Comparison of ENCODE assay signal across 8 mouse cellular contexts in the genomic region with DNA sequence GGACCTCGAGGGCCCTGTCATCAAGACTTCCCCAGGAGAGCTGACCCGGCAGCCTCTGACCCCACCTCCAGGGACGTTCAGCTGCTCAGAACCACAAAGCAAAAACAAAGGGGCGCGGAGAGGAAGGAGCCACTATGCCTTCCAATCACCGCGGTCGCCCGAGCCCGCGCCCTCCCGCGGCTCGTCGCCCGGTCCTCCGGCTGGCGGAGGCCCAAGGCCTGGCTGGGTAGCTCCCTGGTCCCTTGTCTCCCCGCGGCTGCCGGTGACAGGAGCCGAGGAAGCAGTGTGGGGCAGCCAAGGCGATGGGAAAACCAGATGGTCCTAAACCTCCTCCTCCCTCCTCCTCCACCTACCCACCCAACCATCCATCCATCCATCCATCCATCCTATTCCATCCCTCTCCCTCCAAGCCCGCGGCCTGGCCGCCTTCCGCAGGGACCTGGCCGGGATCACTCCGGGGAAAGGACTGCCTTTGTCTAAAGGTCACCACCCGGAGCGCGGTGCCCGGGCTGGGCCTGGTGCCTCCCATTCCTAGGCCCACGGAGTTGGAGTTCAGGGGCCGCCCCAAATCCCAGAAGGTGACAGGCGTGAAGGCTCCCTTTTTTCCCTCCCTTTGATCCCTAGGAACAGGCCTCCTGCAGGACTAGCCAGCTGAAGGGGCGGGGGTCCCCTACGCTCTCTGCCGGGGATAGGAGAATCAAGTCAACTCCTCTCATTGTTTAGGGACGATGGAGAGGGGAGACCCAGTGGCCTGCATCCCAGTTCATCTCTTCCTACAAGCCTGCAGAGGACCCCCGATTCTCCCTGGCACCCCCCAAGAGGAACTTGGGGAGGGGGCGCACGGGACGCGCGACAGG. TPM values are rescaled to one million over a fixed set of nuclear protein-coding genes. Genes with fewer than 3 reads are reported as not detected.
DNase-seq lines count a peak whose midpoint lies in the region; ATAC-seq and TF ChIP-seq lines count a peak whose summit lies in the region.

No protein-coding gene starts in this region.

- TF ChIP-seq POLR2A in spleen, adult 2 months (IDR thresholded peaks at IDR 0.05; ENCODE audit: low read depth, low read length): peak; percentile 58; the same call in 1 of the 2 replicates

- no peaks in the 10 kb centered on the region for H3K27me3 ChIP-seq in embryonic facial prominence, embryonic 10.5 days (replicated peaks; ENCODE audit: low read depth, poor library complexity, severe bottlenecking)
- no peaks in the 10 kb centered on the region for H3K27me3 ChIP-seq in limb, embryonic 12.5 days
- no peaks in the 10 kb centered on the region for H3K27me3 ChIP-seq in midbrain, embryonic 13.5 days
- no peaks in the 10 kb centered on the region for H3K27me3 ChIP-seq in spleen, adult 2 months (ENCODE audit: control insufficient read depth, insufficient read depth, low read length)

- H3K9me3 ChIP-seq in embryonic facial prominence, embryonic 10.5 days: no peaks in the 10 kb centered on the region
- H3K9me3 ChIP-seq in limb, embryonic 12.5 days: no peaks in the 10 kb centered on the region
- H3K9me3 ChIP-seq in midbrain, embryonic 13.5 days: no peaks in the 10 kb centered on the region

- 0 out of 2 replicates have a peak, but pooled peaks have one; percentile 3 for ATAC-seq in limb, embryonic 12.5 days (ENCODE audit: insufficient number of reproducible peaks, insufficient read depth, low FRiP score, low TSS enrichment, low read depth)
- peak; percentile 40 for ATAC-seq in midbrain, embryonic 13.5 days

- peak overlapping the region; percentile 87 for H3K4me3 ChIP-seq in embryonic facial prominence, embryonic 10.5 days
- peak overlapping the region; percentile 68 for H3K4me3 ChIP-seq in limb, embryonic 12.5 days (replicated peaks)
- H3K4me3 ChIP-seq in midbrain, embryonic 13.5 days (replicated peaks): peak overlapping the region; percentile 91
- H3K4me3 ChIP-seq in spleen, adult 2 months (ENCODE audit: extremely low read depth, insufficient read depth, insufficient read length): peak overlapping the region; percentile 89

- peak overlapping the region; percentile 96 for H3K9ac ChIP-seq in limb, embryonic 12.5 days (replicated peaks)
- peak overlapping the region; percentile 89 for H3K9ac ChIP-seq in midbrain, embryonic 13.5 days (replicated peaks)

- TF ChIP-seq CTCF in spleen, adult 2 months (IDR thresholded peaks at IDR 0.05; ENCODE audit: extremely low read depth, insufficient read depth, insufficient read length, insufficient replicate concordance): no peak

- DNase-seq in layer of hippocampus, adult 11-12 months (ENCODE audit: low spot score): peak; percentile 82
- DNase-seq in layer of hippocampus, adult 9-10 months (ENCODE audit: low spot score): no peak
- peak; percentile 76 for DNase-seq in embryonic facial prominence, embryonic 10.5 days (ENCODE audit: low spot score)
- DNase-seq in heart, adult 11 months: peak; percentile 99
- DNase-seq in kidney, adult 11 months: peak; percentile 82
- DNase-seq in spleen, adult 2 months (ENCODE audit: low read depth in 1 of 2, low spot score in 2 of 2): peak in 1 of 2 experiments; percentile 72

- under 1% methylated on average over 46 of the region's 46 CpGs for WGBS in embryonic facial prominence, embryonic 10.5 days
- whole genome bisulfite sequencing in limb, embryonic 12.5 days: under 1% methylated on average over 46 of the region's 46 CpGs
- under 1% methylated on average over 42 of the region's 46 CpGs for WGBS in midbrain, embryonic 13.5 days
- WGBS in spleen, adult 2 months: under 1% methylated on average over 46 of the region's 46 CpGs

- peaks cover 58% of the 10 kb centered on the region for H3K4me1 ChIP-seq in embryonic facial prominence, embryonic 10.5 days
- peaks cover 50% of the 10 kb centered on the region for H3K4me1 ChIP-seq in limb, embryonic 12.5 days (replicated peaks)
- peaks cover 59% of the 10 kb centered on the region for H3K4me1 ChIP-seq in midbrain, embryonic 13.5 days (replicated peaks)
- H3K4me1 ChIP-seq in spleen, adult 2 months (ENCODE audit: control insufficient read depth, insufficient read depth, insufficient read length): peaks cover 42% of the 10 kb centered on the region; the same call in 1 of the 2 replicates

- H3K36me3 ChIP-seq in embryonic facial prominence, embryonic 10.5 days (replicated peaks): peaks cover 19% of the 10 kb centered on the region
- H3K36me3 ChIP-seq in limb, embryonic 12.5 days: no peaks in the 10 kb centered on the region
- H3K36me3 ChIP-seq in midbrain, embryonic 13.5 days: no peaks in the 10 kb centered on the region
- no peaks in the 10 kb centered on the region for H3K36me3 ChIP-seq in spleen, adult 2 months (ENCODE audit: control insufficient read depth, insufficient read depth, low read length)

- peak overlapping the region; percentile 98 for H3K27ac ChIP-seq in embryonic facial prominence, embryonic 10.5 days (replicated peaks)
- H3K27ac ChIP-seq in limb, embryonic 12.5 days: peak overlapping the region; percentile 99
- H3K27ac ChIP-seq in midbrain, embryonic 13.5 days: peak overlapping the region; percentile 99
- peak overlapping the region; percentile 97 for H3K27ac ChIP-seq in spleen, adult 2 months (ENCODE audit: insufficient read depth, low read length)

- peak overlapping the region; percentile 86 for H3K4me2 ChIP-seq in limb, embryonic 12.5 days
- peak overlapping the region; percentile 80 for H3K4me2 ChIP-seq in midbrain, embryonic 13.5 days (replicated peaks)

RNA-seq across cellular contexts. Expression of a gene that starts 1.0 kb away (rescaled TPM):
- 8.9 and 9.2 TPM in 2 replicates for polyA plus RNA-seq in embryonic facial prominence, embryonic 10.5 days (2016; fragmentation: Nextera tagmentation; extraction: Ambion mirVana)
- polyA plus RNA-seq in limb, embryonic 12.5 days (2016; fragmentation: Nextera tagmentation; extraction: Ambion mirVana): 9.0 and 9.4 TPM in 2 replicates
- polyA plus RNA-seq in midbrain, embryonic 13.5 days (2015; fragmentation: Nextera tagmentation; extraction: Ambion mirVana): 7.9 and 10.2 TPM in 2 replicates
- polyA plus RNA-seq in spleen, adult 2 months (2012; rRNA removed): 40.4 and 50.6 TPM in 2 replicates

RNA-seq across cellular contexts. Expression of a gene that starts 14.9 kb away (rescaled TPM):
- 0.05 TPM in 1 of 2 replicates, not detected in the other for polyA plus RNA-seq in embryonic facial prominence, embryonic 10.5 days (2016; fragmentation: Nextera tagmentation; extraction: Ambion mirVana)
- polyA plus RNA-seq in limb, embryonic 12.5 days (2016; fragmentation: Nextera tagmentation; extraction: Ambion mirVana): 0.08 TPM in 1 of 2 replicates, not detected in the other
- polyA plus RNA-seq in midbrain, embryonic 13.5 days (2015; fragmentation: Nextera tagmentation; extraction: Ambion mirVana): not detected in 2 replicates
- 0.02 and 0.05 TPM in 2 replicates for polyA plus RNA-seq in spleen, adult 2 months (2012; rRNA removed)

RNA-seq across cellular contexts. Expression of a gene that starts 51.5 kb away (rescaled TPM):
- polyA plus RNA-seq in embryonic facial prominence, embryonic 10.5 days (2016; fragmentation: Nextera tagmentation; extraction: Ambion mirVana): 200 and 202 TPM in 2 replicates
- polyA plus RNA-seq in limb, embryonic 12.5 days (2016; fragmentation: Nextera tagmentation; extraction: Ambion mirVana): 181 and 202 TPM in 2 replicates
- polyA plus RNA-seq in midbrain, embryonic 13.5 days (2015; fragmentation: Nextera tagmentation; extraction: Ambion mirVana): 196 and 203 TPM in 2 replicates
- polyA plus RNA-seq in spleen, adult 2 months (2012; rRNA removed): 150 and 151 TPM in 2 replicates
